Mouse (Mus musculus): Measurements from ENCODE around the gene Tchp. TPM values are rescaled to one million over a fixed set of nuclear protein-coding genes. Genes with fewer than 3 reads are reported as not detected.
A peak's percentile ranks its signal among the peaks of the same experiment; 100 is the strongest.

Tchp gene
- polyA plus RNA-seq, 1 experiment from 2014 or later: 12.0 TPM

GRCm38 (mm10) chr5:114719003-114719927, 11.7 kb downstream of the Tchp start:
- H3K27me3 ChIP-seq (ENCODE audit: control insufficient read depth, insufficient read depth, low read length): no peaks in the 10 kb centered on the region
- H3K27ac ChIP-seq (replicated peaks; ENCODE audit: low read depth, low read length): no peak overlapping the region
- H3K9ac ChIP-seq (replicated peaks; ENCODE audit: low read length): no peak overlapping the region
- 89% methylated on average over 20 of the region's 20 CpGs for WGBS
- ATAC-seq (replicated peaks; ENCODE audit: insufficient number of reproducible peaks, low FRiP score, low TSS enrichment, low read depth): peak; percentile 37; the same call in 1 of the 2 replicates
- H3K4me2 ChIP-seq (ENCODE audit: low read depth, low read length): no peak overlapping the region
- DNase-seq (ENCODE audit: low spot score): no peak
- no peak overlapping the region for H3K4me3 ChIP-seq (ENCODE audit: low read depth, low read length)
- no peaks in the 10 kb centered on the region for H3K4me1 ChIP-seq (ENCODE audit: control insufficient read depth, insufficient read depth, low read length)
- H3K9me3 ChIP-seq (replicated peaks; ENCODE audit: control insufficient read depth, low read length): no peaks in the 10 kb centered on the region
- H3K36me3 ChIP-seq (replicated peaks; ENCODE audit: control insufficient read depth, insufficient read depth, low read depth, low read length): peaks cover 16% of the 10 kb centered on the region

GRCm38 (mm10) chr5:114719928-114720270, 12.3 kb downstream of the Tchp start:
- Histone ChIP-seq H3K4me2 (ENCODE audit: low read depth, low read length) (no peak overlapping the region), H3K9ac (replicated peaks; ENCODE audit: low read length) (no peak overlapping the region), H3K4me3 (ENCODE audit: low read depth, low read length) (no peak overlapping the region), H3K27ac (replicated peaks; ENCODE audit: low read depth, low read length) (no peak overlapping the region), H3K27me3 (ENCODE audit: control insufficient read depth, insufficient read depth, low read length) (no peaks in the 10 kb centered on the region), H3K36me3 (replicated peaks; ENCODE audit: control insufficient read depth, insufficient read depth, low read depth, low read length) (peaks cover 16% of the 10 kb centered on the region), H3K9me3 (replicated peaks; ENCODE audit: control insufficient read depth, low read length) (no peaks in the 10 kb centered on the region), H3K4me1 (ENCODE audit: control insufficient read depth, insufficient read depth, low read length) (no peaks in the 10 kb centered on the region)
- DNase-seq (ENCODE audit: low spot score) (no peak), ATAC-seq (replicated peaks; ENCODE audit: insufficient number of reproducible peaks, low FRiP score, low TSS enrichment, low read depth) (no peak)
- 95% methylated on average over 6 of the region's 6 CpGs for WGBS

- DNase-seq (ENCODE audit: low spot score) (no peak), ATAC-seq (replicated peaks; ENCODE audit: insufficient number of reproducible peaks, low FRiP score, low TSS enrichment, low read depth) (no peak)
- Histone ChIP-seq H3K27me3 (ENCODE audit: control insufficient read depth, insufficient read depth, low read length) (no peaks in the 10 kb centered on the region), H3K36me3 (replicated peaks; ENCODE audit: control insufficient read depth, insufficient read depth, low read depth, low read length) (peaks cover 16% of the 10 kb centered on the region), H3K4me1 (ENCODE audit: control insufficient read depth, insufficient read depth, low read length) (no peaks in the 10 kb centered on the region), H3K27ac (replicated peaks; ENCODE audit: low read depth, low read length) (no peak overlapping the region), H3K4me3 (ENCODE audit: low read depth, low read length) (no peak overlapping the region), H3K9ac (replicated peaks; ENCODE audit: low read length) (no peak overlapping the region), H3K4me2 (ENCODE audit: low read depth, low read length) (no peak overlapping the region), H3K9me3 (replicated peaks; ENCODE audit: control insufficient read depth, low read length) (no peaks in the 10 kb centered on the region)
- 94% methylated on average over 11 of the region's 11 CpGs for WGBS
Measured at GRCm38 (mm10) chr5:114720784-114721183, 13.2 kb downstream of the Tchp start.

GRCm38 (mm10) chr5:114721969-114722368, 14.4 kb downstream of the Tchp start:
- H3K36me3 ChIP-seq (replicated peaks; ENCODE audit: control insufficient read depth, insufficient read depth, low read depth, low read length): peaks cover 16% of the 10 kb centered on the region
- no peak overlapping the region for H3K4me3 ChIP-seq (ENCODE audit: low read depth, low read length)
- DNase-seq (ENCODE audit: low spot score) (no peak), ATAC-seq (replicated peaks; ENCODE audit: insufficient number of reproducible peaks, low FRiP score, low TSS enrichment, low read depth) (no peak)
- H3K4me1 ChIP-seq (ENCODE audit: control insufficient read depth, insufficient read depth, low read length): no peaks in the 10 kb centered on the region
- H3K9ac ChIP-seq (replicated peaks; ENCODE audit: low read length): no peak overlapping the region
- WGBS: 86% methylated on average over 10 of the region's 10 CpGs
- H3K9me3 ChIP-seq (replicated peaks; ENCODE audit: control insufficient read depth, low read length): no peaks in the 10 kb centered on the region
- no peak overlapping the region for H3K27ac ChIP-seq (replicated peaks; ENCODE audit: low read depth, low read length)
- no peak overlapping the region for H3K4me2 ChIP-seq (ENCODE audit: low read depth, low read length)
- H3K27me3 ChIP-seq (ENCODE audit: control insufficient read depth, insufficient read depth, low read length): no peaks in the 10 kb centered on the region

- WGBS: 94% methylated on average over 13 of the region's 13 CpGs
- H3K36me3 ChIP-seq (replicated peaks; ENCODE audit: control insufficient read depth, insufficient read depth, low read depth, low read length): peaks cover 13% of the 10 kb centered on the region
- ATAC-seq (replicated peaks; ENCODE audit: insufficient number of reproducible peaks, low FRiP score, low TSS enrichment, low read depth): no peak
- no peak overlapping the region for H3K4me3 ChIP-seq (ENCODE audit: low read depth, low read length)
- H3K27me3 ChIP-seq (ENCODE audit: control insufficient read depth, insufficient read depth, low read length): no peaks in the 10 kb centered on the region
- no peaks in the 10 kb centered on the region for H3K9me3 ChIP-seq (replicated peaks; ENCODE audit: control insufficient read depth, low read length)
- H3K9ac ChIP-seq (replicated peaks; ENCODE audit: low read length): no peak overlapping the region
- H3K27ac ChIP-seq (replicated peaks; ENCODE audit: low read depth, low read length): no peak overlapping the region
- no peak for DNase-seq (ENCODE audit: low spot score)
- H3K4me2 ChIP-seq (ENCODE audit: low read depth, low read length): no peak overlapping the region
- H3K4me1 ChIP-seq (ENCODE audit: control insufficient read depth, insufficient read depth, low read length): no peaks in the 10 kb centered on the region
Measured at GRCm38 (mm10) chr5:114722846-114723245, 15.3 kb downstream of the Tchp start.

- H3K4me1 ChIP-seq (ENCODE audit: control insufficient read depth, insufficient read depth, low read length): 0 out of 2 replicates have a peak, but pooled peaks cover 2% of the 10 kb centered on the region
- H3K9ac ChIP-seq (replicated peaks; ENCODE audit: low read length): no peak overlapping the region
- no peak overlapping the region for H3K4me2 ChIP-seq (ENCODE audit: low read depth, low read length)
- DNase-seq (ENCODE audit: low spot score): no peak
- H3K36me3 ChIP-seq (replicated peaks; ENCODE audit: control insufficient read depth, insufficient read depth, low read depth, low read length): no peaks in the 10 kb centered on the region; the same call in 1 of the 2 replicates
- H3K27me3 ChIP-seq (ENCODE audit: control insufficient read depth, insufficient read depth, low read length): no peaks in the 10 kb centered on the region
- no peak overlapping the region for H3K27ac ChIP-seq (replicated peaks; ENCODE audit: low read depth, low read length)
- no peaks in the 10 kb centered on the region for H3K9me3 ChIP-seq (replicated peaks; ENCODE audit: control insufficient read depth, low read length)
- no peak for ATAC-seq (replicated peaks; ENCODE audit: insufficient number of reproducible peaks, low FRiP score, low TSS enrichment, low read depth)
- no peak overlapping the region for H3K4me3 ChIP-seq (ENCODE audit: low read depth, low read length)
- WGBS: 85% methylated on average over 10 of the region's 10 CpGs
Measured at GRCm38 (mm10) chr5:114728160-114728559, 20.6 kb downstream of the Tchp start.

- no peak overlapping the region for H3K4me2 ChIP-seq (ENCODE audit: low read depth, low read length)
- H3K4me3 ChIP-seq (ENCODE audit: low read depth, low read length): no peak overlapping the region
- H3K36me3 ChIP-seq (replicated peaks; ENCODE audit: control insufficient read depth, insufficient read depth, low read depth, low read length): peaks cover 2% of the 10 kb centered on the region; the same call in 1 of the 2 replicates
- H3K27ac ChIP-seq (replicated peaks; ENCODE audit: low read depth, low read length): no peak overlapping the region
- no peak overlapping the region for H3K9ac ChIP-seq (replicated peaks; ENCODE audit: low read length)
- H3K9me3 ChIP-seq (replicated peaks; ENCODE audit: control insufficient read depth, low read length): no peaks in the 10 kb centered on the region
- H3K4me1 ChIP-seq (ENCODE audit: control insufficient read depth, insufficient read depth, low read length): 0 out of 2 replicates have a peak, but pooled peaks cover 2% of the 10 kb centered on the region
- ATAC-seq (replicated peaks; ENCODE audit: insufficient number of reproducible peaks, low FRiP score, low TSS enrichment, low read depth) (peak; percentile 68; the same call in 1 of the 2 replicates), DNase-seq (ENCODE audit: low spot score) (peak; percentile 59)
- no peaks in the 10 kb centered on the region for H3K27me3 ChIP-seq (ENCODE audit: control insufficient read depth, insufficient read depth, low read length)
- WGBS: 31% methylated on average over 10 of the region's 10 CpGs
Measured at GRCm38 (mm10) chr5:114730129-114730528, 22.6 kb downstream of the Tchp start.

GRCm38 (mm10) chr5:114731498-114731897, 23.9 kb downstream of the Tchp start:
- H3K27me3 ChIP-seq (ENCODE audit: control insufficient read depth, insufficient read depth, low read length): no peaks in the 10 kb centered on the region
- no peak for DNase-seq (ENCODE audit: low spot score)
- no peak for ATAC-seq (replicated peaks; ENCODE audit: insufficient number of reproducible peaks, low FRiP score, low TSS enrichment, low read depth)
- H3K36me3 ChIP-seq (replicated peaks; ENCODE audit: control insufficient read depth, insufficient read depth, low read depth, low read length): peaks cover 2% of the 10 kb centered on the region; the same call in 1 of the 2 replicates
- 0 out of 2 replicates have a peak, but pooled peaks cover 2% of the 10 kb centered on the region for H3K4me1 ChIP-seq (ENCODE audit: control insufficient read depth, insufficient read depth, low read length)
- H3K9ac ChIP-seq (replicated peaks; ENCODE audit: low read length): no peak overlapping the region
- no peak overlapping the region for H3K27ac ChIP-seq (replicated peaks; ENCODE audit: low read depth, low read length)
- no peak overlapping the region for H3K4me2 ChIP-seq (ENCODE audit: low read depth, low read length)
- WGBS: 63% methylated on average over 6 of the region's 6 CpGs
- no peaks in the 10 kb centered on the region for H3K9me3 ChIP-seq (replicated peaks; ENCODE audit: control insufficient read depth, low read length)
- H3K4me3 ChIP-seq (ENCODE audit: low read depth, low read length): no peak overlapping the region
